Mouse (Mus musculus) kidney, embryonic 15.5 days (tissue): ENCODE data around the gene Pgap2. TPM values are rescaled to one million over a fixed set of nuclear protein-coding genes. Genes with fewer than 3 reads are reported as not detected.
A peak's percentile ranks its signal among the peaks of the same experiment; 100 is the strongest.

Source experiments
- ATAC-seq: fragments of 200-750 bp; cut with Nextera tagmentation; replicated peaks from 2 replicates; pipeline ENCODE4 v1.8.0; 2017; ENCODE audit warnings: moderate TSS enrichment; ENCODE audit not compliant: low FRiP score
- H3K27ac ChIP-seq: fragments of 300-500 bp; sonication (generic); 2 replicates; pipeline ENCODE4 v1.5.1; 2015; ENCODE audit warnings: mild to moderate bottlenecking, inconsistent platforms
- H3K27me3 ChIP-seq: fragments of 300-500 bp; sonication (generic); 2 replicates; pipeline ENCODE4 v1.6.1; 2015; ENCODE audit warnings: inconsistent platforms
- H3K36me3 ChIP-seq: fragments of 300-500 bp; sonication (generic); 2 replicates; pipeline ENCODE4 v1.6.1; 2015; ENCODE audit warnings: inconsistent platforms
- H3K4me1 ChIP-seq: fragments of 300-500 bp; sonication (generic); 2 replicates; pipeline ENCODE4 v1.6.1; 2015; ENCODE audit warnings: inconsistent platforms
- H3K4me2 ChIP-seq: fragments of 300-500 bp; sonication (generic); 2 replicates; pipeline ENCODE4 v1.6.1; 2015; ENCODE audit warnings: moderate library complexity, mild to moderate bottlenecking, inconsistent platforms
- H3K4me3 ChIP-seq: fragments of 300-500 bp; sonication (generic); replicated peaks from 2 replicates; pipeline ENCODE4 v1.5.1; 2015; ENCODE audit warnings: mild to moderate bottlenecking, inconsistent platforms
- H3K9ac ChIP-seq: fragments of 300-500 bp; sonication (generic); 2 replicates; pipeline ENCODE4 v1.6.1; 2015; ENCODE audit warnings: mild to moderate bottlenecking, inconsistent platforms
- H3K9me3 ChIP-seq: fragments of 300-500 bp; sonication (generic); replicated peaks from 2 replicates; pipeline ENCODE4 v1.6.1; 2016; ENCODE audit warnings: inconsistent platforms
- WGBS: fragments of 180-500 bp; shearing (Covaris S2); methylation state at CpG from one replicate; pipeline ENCODE4 v1.1.7; 2015; ENCODE audit warnings: mixed read lengths; 5-methylcytosine and 5-hydroxymethylcytosine counted together
- polyA plus RNA-seq: library from polyadenylated mRNA; unstranded; fragments of >200 nt; fragmentation: Nextera tagmentation; extraction: Ambion mirVana; gene quantifications from 2 replicates; pipeline ENCODE4 v1.2.1, GENCODE M21; 2015

The Pgap2 gene
- polyA plus RNA-seq, 1 experiment from 2014 or later, result 75.2 TPM

DNA sequence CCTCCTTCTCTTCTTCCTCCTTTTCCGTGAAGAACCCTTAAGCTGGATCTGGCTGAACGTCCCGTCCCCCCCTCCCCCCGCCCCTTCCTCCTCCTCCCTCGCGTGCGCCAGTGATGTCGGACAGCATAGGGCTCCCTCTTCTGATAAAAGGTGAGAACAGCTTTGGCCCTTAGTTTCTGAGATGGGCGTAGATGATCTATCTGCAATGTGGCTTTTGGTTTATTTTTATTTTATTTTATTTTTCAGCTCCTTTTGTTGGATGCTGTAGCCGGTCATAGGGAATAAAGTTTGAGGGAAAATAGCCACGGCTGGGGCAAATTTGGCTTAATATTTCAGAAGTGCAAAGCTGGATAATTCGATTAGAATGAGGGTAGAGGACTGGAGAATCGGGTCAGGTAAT lies 12.3 kb downstream of the Pgap2 start:
- WGBS, result 0% methylated on average over 9 of the region's 13 CpGs
- Histone ChIP-seq H3K4me2 (peak overlapping the region; percentile 82), H3K36me3 (0 out of 2 replicates have a peak, but pooled peaks cover 5% of the 10 kb centered on the region), H3K27ac (peak overlapping the region; percentile 84), H3K9ac (peak overlapping the region; percentile 82), H3K4me3 (peak overlapping the region; percentile 79), H3K9me3 (no peaks in the 10 kb centered on the region), H3K4me1 (0 out of 2 replicates have a peak, but pooled peaks cover 3% of the 10 kb centered on the region), H3K27me3 (no peaks in the 10 kb centered on the region)
- peak; percentile 78 for ATAC-seq

DNA sequence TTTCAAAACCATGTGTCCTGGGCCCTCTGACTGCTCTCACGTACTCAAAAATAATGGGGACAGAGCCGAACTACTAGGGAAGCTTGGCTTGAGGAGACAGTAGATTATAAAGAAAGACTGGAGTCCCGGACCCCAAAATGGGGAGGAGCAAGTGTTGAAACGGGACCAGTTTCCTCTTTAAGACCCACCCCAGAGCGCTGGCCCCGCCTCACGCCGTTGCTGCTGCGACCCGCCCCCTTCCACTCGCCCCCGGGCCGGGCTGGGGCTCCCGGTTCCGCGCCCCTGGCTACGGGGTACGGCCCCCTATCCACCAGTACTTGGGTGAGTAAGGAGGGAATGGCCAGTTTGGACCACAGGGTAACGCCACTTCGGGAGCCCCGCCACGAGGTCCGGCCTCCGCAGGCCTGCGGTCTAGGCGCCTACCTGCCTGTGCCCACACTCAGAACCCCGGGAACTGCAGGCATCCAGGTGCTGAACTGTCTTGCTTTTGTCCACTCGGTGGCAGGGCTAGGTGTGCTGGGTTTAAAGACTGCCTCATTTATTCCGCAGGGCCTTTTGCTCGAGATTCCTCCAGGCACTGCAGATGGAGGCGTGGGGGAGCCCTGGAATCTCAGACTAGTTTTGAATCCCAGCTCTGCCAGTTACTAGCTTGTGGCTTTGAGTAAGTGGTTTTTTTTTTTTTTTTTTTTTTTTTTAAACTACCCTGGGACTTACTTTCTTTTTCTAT lies 13.0 kb downstream of the Pgap2 start:
- WGBS, result 2% methylated on average over 31 of the region's 31 CpGs
- peaks cover 5% of the 10 kb centered on the region; the same call in 1 of the 2 replicates for H3K36me3 ChIP-seq
- H3K4me1 ChIP-seq, result 0 out of 2 replicates have a peak, but pooled peaks cover 3% of the 10 kb centered on the region
- H3K4me3 ChIP-seq, result peak overlapping the region; percentile 79
- H3K4me2 ChIP-seq, result peak overlapping the region; percentile 82
- H3K9me3 ChIP-seq, result no peaks in the 10 kb centered on the region
- H3K27me3 ChIP-seq, result no peaks in the 10 kb centered on the region
- H3K9ac ChIP-seq, result peak overlapping the region; percentile 82
- peak overlapping the region; percentile 84 for H3K27ac ChIP-seq
- ATAC-seq, result peak; percentile 92

DNA sequence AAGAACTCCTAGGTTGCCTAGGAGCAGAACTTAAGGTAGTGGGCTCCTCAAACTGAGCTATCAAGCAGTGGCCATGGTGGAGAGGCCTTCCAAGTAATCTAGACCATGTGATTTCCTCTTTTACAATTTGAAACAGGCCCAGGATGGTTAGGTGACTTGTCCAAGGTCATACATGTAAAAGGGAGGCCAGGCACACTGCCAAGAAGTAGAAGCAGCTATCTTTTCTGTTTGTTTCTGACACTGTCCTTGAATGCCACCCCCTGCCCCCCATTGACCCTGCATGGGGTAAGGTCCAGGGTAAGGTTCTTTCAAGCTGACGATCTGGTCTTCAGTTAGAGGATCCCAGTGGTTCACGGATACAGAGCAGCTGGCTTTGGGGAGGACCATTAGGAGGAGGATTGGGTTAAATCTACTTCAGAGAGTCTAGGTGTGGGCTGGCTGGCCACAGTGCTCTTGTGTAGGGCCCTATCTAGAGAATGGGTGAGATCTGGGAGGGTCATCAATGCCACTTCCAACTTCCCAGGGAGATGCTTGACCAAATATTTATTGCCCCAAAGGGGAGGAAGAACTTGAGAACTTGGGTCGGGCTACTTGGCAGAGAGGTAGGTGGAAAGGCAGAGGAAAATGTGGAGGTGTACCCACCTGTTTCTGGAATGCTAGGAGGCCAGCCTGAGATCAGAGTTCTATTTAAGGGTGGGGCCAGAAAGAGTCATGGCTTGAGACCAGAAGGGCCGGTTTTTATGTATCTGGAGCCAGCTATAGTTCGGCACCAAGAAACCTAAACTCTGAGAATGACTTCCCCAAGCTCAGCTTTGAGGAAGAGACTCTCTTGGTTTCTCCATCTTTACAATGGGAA lies 14.1 kb downstream of the Pgap2 start:
- H3K9ac ChIP-seq, result no peak overlapping the region

DNA sequence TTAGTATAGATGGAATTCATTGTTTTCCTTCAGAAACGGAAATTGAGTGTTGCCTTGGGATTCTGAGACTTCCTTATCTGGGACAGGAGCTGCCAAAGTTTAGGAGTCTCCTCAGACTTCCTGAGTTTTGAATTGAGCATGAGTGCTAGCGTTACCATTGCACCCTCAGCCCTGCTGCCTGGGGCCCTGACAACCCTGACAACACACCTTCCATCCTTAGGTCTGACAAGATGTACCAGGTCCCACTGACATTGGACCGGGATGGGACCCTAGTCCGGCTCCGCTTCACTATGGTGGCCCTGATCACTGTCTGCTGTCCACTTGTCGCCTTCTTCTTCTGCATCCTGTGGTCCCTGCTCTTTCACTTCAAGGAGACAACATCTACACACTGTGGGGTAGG lies 16.0 kb downstream of the Pgap2 start:
- Histone ChIP-seq H3K4me1 (0 out of 2 replicates have a peak, but pooled peaks cover 3% of the 10 kb centered on the region), H3K36me3 (peaks cover 30% of the 10 kb centered on the region), H3K4me3 (no peak overlapping the region), H3K4me2 (no peak overlapping the region), H3K9ac (no peak overlapping the region), H3K27ac (no peak overlapping the region), H3K9me3 (no peaks in the 10 kb centered on the region), H3K27me3 (no peaks in the 10 kb centered on the region)
- no peak for ATAC-seq
- 93% methylated on average over 6 of the region's 6 CpGs for WGBS

More for the DNA sequence above, 14.1 kb downstream of the Pgap2 start:
- Histone ChIP-seq H3K4me2 (peak overlapping the region; percentile 82; the same call in 1 of the 2 replicates), H3K9me3 (no peaks in the 10 kb centered on the region), H3K27me3 (no peaks in the 10 kb centered on the region), H3K4me1 (0 out of 2 replicates have a peak, but pooled peaks cover 3% of the 10 kb centered on the region), H3K36me3 (peaks cover 13% of the 10 kb centered on the region), H3K4me3 (no peak overlapping the region), H3K27ac (no peak overlapping the region)
- ATAC-seq, result no peak
- 86% methylated on average over 5 of the region's 5 CpGs for WGBS

DNA sequence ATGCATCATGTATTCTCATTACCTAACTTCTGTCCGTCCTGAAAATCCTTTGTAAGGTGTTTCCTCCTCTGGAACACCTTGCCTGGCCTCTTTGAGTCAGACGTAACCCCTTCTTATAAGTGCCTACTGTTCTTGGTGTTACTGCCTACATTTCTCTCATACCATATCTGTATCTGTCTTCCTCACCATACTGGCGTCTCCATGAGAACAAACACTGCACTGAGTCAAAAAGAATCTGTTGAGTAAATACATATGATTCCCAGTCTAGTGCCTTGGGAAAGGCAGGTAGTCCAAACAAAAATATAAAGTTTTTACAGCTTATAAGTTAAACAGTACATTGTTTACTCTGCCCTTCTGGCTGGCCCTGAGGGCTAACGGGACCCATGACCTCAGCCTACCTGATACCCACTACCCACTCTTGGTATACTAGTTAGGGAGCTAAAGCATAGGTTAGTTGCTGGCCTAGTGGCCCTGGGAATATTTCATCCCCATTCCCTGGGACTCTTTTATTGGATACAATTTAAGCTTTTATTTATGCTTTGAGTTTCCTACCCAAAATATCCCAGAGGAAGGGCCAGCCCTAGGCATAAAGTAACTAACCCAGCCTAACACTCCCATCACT lies 18.2 kb downstream of the Pgap2 start:
- no peak overlapping the region for H3K27ac ChIP-seq
- H3K4me1 ChIP-seq, result 0 out of 2 replicates have a peak, but pooled peaks cover under 1% of the 10 kb centered on the region
- no peak overlapping the region for H3K4me3 ChIP-seq
- no peak overlapping the region for H3K4me2 ChIP-seq
- H3K27me3 ChIP-seq, result no peaks in the 10 kb centered on the region
- peaks cover 38% of the 10 kb centered on the region for H3K36me3 ChIP-seq
- ATAC-seq, result no peak
- no peaks in the 10 kb centered on the region for H3K9me3 ChIP-seq
- H3K9ac ChIP-seq, result no peak overlapping the region
- 84% methylated on average over 4 of the region's 4 CpGs for WGBS

DNA sequence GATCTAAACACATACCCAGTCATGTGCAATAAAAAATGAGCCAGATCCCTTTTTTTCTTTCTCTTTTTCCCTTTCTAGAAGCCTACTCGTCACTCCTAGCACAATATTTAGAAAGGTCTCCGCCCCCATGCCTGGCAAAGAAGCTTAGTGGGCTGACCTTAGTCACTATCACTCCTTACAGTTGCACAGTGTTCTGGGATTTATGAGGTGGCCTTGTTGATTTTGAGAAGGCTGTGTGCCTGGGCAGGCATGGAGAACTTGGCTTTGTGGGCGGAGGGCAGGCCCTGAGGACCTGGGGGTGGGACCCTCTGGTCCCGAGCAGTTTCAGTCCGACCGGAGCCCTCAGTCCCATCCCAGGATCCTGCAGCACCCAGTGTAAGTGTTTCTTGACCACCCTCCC lies 19.8 kb downstream of the Pgap2 start:
- no peak overlapping the region for H3K9ac ChIP-seq
- no peak overlapping the region for H3K27ac ChIP-seq
- no peak overlapping the region for H3K4me3 ChIP-seq
- 86% methylated on average over 6 of the region's 6 CpGs for WGBS
- peaks cover 38% of the 10 kb centered on the region for H3K36me3 ChIP-seq
- no peaks in the 10 kb centered on the region for H3K9me3 ChIP-seq
- no peaks in the 10 kb centered on the region for H3K4me1 ChIP-seq
- no peak overlapping the region for H3K4me2 ChIP-seq
- no peaks in the 10 kb centered on the region for H3K27me3 ChIP-seq
- ATAC-seq, result no peak

DNA sequence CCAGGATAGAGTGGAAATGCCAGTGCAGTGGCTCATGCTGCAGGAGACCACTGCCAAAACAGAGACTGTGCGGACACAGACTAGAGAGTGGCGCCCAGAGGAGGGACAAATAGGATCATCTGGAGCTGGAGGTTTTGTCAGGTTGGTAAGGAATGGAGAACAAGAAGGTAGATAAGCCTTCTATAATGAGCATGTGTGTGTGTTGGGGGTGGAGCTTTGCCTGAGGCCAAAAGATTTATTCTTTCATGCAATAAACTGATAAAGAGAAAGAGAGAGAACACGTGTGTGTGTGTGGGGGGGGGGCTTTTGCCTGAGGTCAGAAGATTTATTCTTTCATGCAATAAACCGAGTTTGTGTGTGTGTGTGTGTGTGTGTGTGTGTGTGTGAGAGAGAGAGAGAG lies 23.1 kb downstream of the Pgap2 start:
- no peak for ATAC-seq
- WGBS, result 65% methylated on average over 4 of the region's 4 CpGs

DNA sequence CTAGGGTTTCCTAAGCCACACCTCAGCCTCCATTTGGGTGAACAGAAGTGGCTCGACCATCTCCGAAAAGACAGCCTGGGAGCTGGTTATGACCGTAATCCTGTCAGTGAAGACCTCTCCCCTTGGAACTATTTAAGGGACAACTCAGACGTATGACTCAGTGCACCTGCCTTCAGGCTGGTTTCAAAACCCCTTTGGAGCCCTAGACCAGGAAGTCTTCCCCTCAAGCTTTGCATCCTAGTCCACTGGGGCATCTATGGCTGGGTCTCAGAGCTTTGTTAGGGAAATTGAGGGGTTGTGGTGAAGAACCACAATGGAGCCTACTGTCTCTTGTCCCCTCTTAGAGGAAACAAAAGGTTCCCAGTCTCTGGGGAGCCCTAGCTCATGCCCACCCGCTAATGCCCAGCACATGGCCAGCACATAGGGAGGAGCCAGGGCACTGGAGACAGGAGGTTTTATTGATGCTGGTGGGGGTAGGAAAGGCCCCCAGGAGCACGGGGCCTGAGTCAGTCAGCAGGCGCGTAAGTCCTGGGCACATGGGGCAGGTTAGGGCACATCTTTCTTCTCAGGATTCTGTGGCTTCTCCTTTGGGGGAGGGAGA lies 28.8 kb downstream of the Pgap2 start:
- Histone ChIP-seq H3K9ac (no peak overlapping the region), H3K4me2 (no peak overlapping the region), H3K4me3 (no peak overlapping the region), H3K27me3 (no peaks in the 10 kb centered on the region), H3K27ac (no peak overlapping the region), H3K36me3 (peaks cover 69% of the 10 kb centered on the region), H3K9me3 (no peaks in the 10 kb centered on the region), H3K4me1 (peaks cover 3% of the 10 kb centered on the region)
- ATAC-seq, result no peak
- WGBS, result 85% methylated on average over 8 of the region's 8 CpGs

More for the DNA sequence above, 23.1 kb downstream of the Pgap2 start:
- Histone ChIP-seq H3K27me3 (no peaks in the 10 kb centered on the region), H3K4me2 (no peak overlapping the region), H3K27ac (no peak overlapping the region), H3K36me3 (peaks cover 58% of the 10 kb centered on the region), H3K4me1 (no peaks in the 10 kb centered on the region), H3K4me3 (no peak overlapping the region), H3K9me3 (no peaks in the 10 kb centered on the region), H3K9ac (no peak overlapping the region)

DNA sequence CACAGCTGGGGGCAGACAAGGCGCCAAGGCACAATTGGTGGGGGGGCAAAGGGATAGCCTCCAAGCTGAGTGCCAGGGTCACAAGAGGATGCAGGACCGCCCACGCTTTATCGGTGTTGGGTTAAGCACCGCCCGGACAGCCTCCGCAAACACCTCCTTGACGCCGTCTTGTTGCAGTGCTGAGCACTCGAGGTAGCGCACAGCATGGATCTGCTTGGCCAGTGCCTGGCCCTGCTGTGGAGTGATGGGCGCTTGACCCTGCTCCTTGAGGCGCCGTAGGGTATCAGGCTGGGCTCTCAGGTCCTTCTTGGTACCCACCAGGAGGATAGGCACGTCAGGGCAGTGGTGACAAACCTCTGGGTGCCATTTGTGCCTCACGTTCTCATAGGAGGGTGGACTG lies 29.6 kb downstream of the Pgap2 start:
- Histone ChIP-seq H3K4me1 (peaks cover 11% of the 10 kb centered on the region), H3K27ac (no peak overlapping the region), H3K9me3 (no peaks in the 10 kb centered on the region), H3K9ac (no peak overlapping the region), H3K4me3 (no peak overlapping the region), H3K36me3 (peaks cover 74% of the 10 kb centered on the region), H3K27me3 (no peaks in the 10 kb centered on the region), H3K4me2 (no peak overlapping the region)
- 92% methylated on average over 16 of the region's 16 CpGs for WGBS
- 0 out of 2 replicates have a peak, but pooled peaks have one; percentile 14 for ATAC-seq

DNA sequence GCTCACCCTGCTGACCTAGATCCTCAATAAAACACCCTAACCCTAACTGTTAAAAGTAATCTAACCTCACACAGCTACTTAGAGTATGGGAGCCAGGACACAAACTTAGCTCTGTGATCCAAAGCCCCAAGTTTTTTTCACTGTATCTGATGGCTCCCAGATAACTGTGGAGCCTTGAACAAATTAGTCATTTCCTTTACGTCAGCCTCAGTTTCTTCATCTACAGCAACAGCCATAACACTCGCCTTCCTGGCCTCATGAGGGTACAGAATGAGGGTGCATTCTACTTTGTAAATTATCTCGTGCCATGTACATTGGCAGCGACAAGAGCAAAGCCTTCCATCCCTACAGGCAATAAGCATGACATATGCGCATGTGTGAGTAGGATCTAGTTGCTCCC lies 32.4 kb downstream of the Pgap2 start:
- peaks cover 55% of the 10 kb centered on the region for H3K36me3 ChIP-seq
- H3K4me1 ChIP-seq, result peaks cover 38% of the 10 kb centered on the region
- no peak overlapping the region for H3K9ac ChIP-seq
- H3K27ac ChIP-seq, result no peak overlapping the region
- WGBS, result 85% methylated on average over 5 of the region's 5 CpGs
- no peaks in the 10 kb centered on the region for H3K9me3 ChIP-seq
- H3K27me3 ChIP-seq, result no peaks in the 10 kb centered on the region
- no peak overlapping the region for H3K4me3 ChIP-seq
- ATAC-seq, result no peak
- H3K4me2 ChIP-seq, result no peak overlapping the region

DNA sequence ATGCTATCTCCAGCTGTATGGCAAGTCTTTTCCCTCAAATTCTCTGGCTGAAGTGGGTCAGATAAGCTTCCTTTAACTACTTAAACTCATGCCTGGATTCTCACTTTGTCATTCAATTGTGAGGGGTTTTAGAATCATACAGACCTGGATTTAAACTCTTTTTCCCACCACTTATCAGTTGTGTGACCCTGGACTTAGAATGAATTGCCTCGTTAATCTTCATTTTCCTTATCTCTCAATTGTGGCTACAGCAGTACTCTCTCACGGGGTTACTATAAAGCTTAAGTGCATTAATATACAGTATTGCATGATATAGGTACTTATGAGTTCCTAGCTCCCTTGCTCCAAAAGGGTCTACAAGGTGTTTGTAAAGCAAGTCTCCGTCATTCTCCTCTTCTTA lies 32.9 kb downstream of the Pgap2 start:
- H3K9ac ChIP-seq, result no peak overlapping the region
- 85% methylated on average over 3 of the region's 3 CpGs for WGBS
- no peaks in the 10 kb centered on the region for H3K27me3 ChIP-seq
- H3K4me3 ChIP-seq, result no peak overlapping the region
- no peak overlapping the region for H3K27ac ChIP-seq
- ATAC-seq, result no peak
- H3K36me3 ChIP-seq, result peaks cover 49% of the 10 kb centered on the region
- no peak overlapping the region for H3K4me2 ChIP-seq
- H3K9me3 ChIP-seq, result no peaks in the 10 kb centered on the region
- peaks cover 44% of the 10 kb centered on the region for H3K4me1 ChIP-seq
